Mouse (Mus musculus): ENCODE measurements at regions not wholly inside any gene's neighbourhood (a gene's known extent, or its start where the extent isn't known, plus 50 kb on each side); places are given as distances from the start of the nearest gene placed in this dataset.

DNA sequence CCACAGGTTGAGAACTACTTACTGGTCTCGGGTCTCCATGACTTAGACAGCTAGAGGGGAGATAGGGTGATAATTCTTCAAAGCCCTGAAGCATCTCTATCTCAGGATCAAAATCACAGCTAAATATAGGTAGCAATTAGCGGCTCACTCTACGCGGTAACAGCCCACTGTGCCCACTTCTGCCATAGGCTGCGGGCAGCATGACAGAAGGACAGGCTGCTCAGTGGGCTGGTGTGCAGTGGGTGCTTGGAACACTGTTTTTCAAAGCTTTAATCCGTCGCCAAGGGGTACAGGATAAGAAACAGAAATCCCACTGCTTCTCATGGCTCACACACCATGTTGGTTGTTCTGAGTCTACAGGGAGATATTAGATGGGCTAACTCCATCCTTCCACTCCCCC is 59.2 kb upstream of the Twist2 start:
- TF ChIP-seq CTCF (conservative IDR thresholded peaks at IDR 0.05; ENCODE audit: low read length) (no peak), NANOG (IDR thresholded peaks at IDR 0.05; ENCODE audit: borderline replicate concordance, low read length) (no peak), POU5F1 (IDR thresholded peaks at IDR 0.05; ENCODE audit: borderline replicate concordance, low read length) (no peak)
